Mouse (Mus musculus): ENCODE data around the gene Pnpla2. TPM values are rescaled to one million over a fixed set of nuclear protein-coding genes. Genes with fewer than 3 reads are reported as not detected.
A peak's percentile ranks its signal among the peaks of the same experiment; 100 is the strongest.
"Not testable (repeated sequence)": the region's sequence is repeated elsewhere in the genome, so short reads cannot be mapped to it uniquely, and the experiment has no call there.

The Pnpla2 gene
- total RNA-seq (2017): 15.1 and 15.5 TPM in 2 replicates

- peak; percentile 82 to 89 for ATAC-seq (replicated peaks in 1 of 2; ENCODE audit: insufficient read depth in 1 of 2, low FRiP score in 2 of 2, low TSS enrichment in 1 of 2, low read depth in 1 of 2, poor library complexity in 2 of 2, severe bottlenecking in 2 of 2)
Observed at GRCm38 (mm10) chr7:141454967-141455551, at the start of gene Pnpla2. TSS of gene Pnpla2 (plus strand) at chr7:141455198.

GRCm38 (mm10) chr7:141405466-141405865 lies 49.5 kb upstream of the Pnpla2 start:
- ATAC-seq (replicated peaks in 1 of 2; ENCODE audit: insufficient read depth in 1 of 2, low FRiP score in 2 of 2, low TSS enrichment in 1 of 2, low read depth in 1 of 2, poor library complexity in 2 of 2, severe bottlenecking in 2 of 2): no peak

- ATAC-seq (replicated peaks in 1 of 2; ENCODE audit: insufficient read depth in 1 of 2, low FRiP score in 2 of 2, low TSS enrichment in 1 of 2, low read depth in 1 of 2, poor library complexity in 2 of 2, severe bottlenecking in 2 of 2): not testable (repeated sequence)
Observed at GRCm38 (mm10) chr7:141407670-141408069, 47.3 kb upstream of the Pnpla2 start.

- peak; percentile 83 to 84 for ATAC-seq (replicated peaks in 1 of 2; ENCODE audit: insufficient read depth in 1 of 2, low FRiP score in 2 of 2, low TSS enrichment in 1 of 2, low read depth in 1 of 2, poor library complexity in 2 of 2, severe bottlenecking in 2 of 2)
Observed at GRCm38 (mm10) chr7:141408833-141409232, 46.2 kb upstream of the Pnpla2 start.

- ATAC-seq (replicated peaks in 1 of 2; ENCODE audit: insufficient read depth in 1 of 2, low FRiP score in 2 of 2, low TSS enrichment in 1 of 2, low read depth in 1 of 2, poor library complexity in 2 of 2, severe bottlenecking in 2 of 2): no peak
Observed at GRCm38 (mm10) chr7:141410631-141411030, 44.4 kb upstream of the Pnpla2 start.

- no peak for ATAC-seq (replicated peaks in 1 of 2; ENCODE audit: insufficient read depth in 1 of 2, low FRiP score in 2 of 2, low TSS enrichment in 1 of 2, low read depth in 1 of 2, poor library complexity in 2 of 2, severe bottlenecking in 2 of 2)
Observed at GRCm38 (mm10) chr7:141411667-141412066, 43.3 kb upstream of the Pnpla2 start.

GRCm38 (mm10) chr7:141413331-141413730 lies 41.7 kb upstream of the Pnpla2 start:
- no peak for ATAC-seq (replicated peaks in 1 of 2; ENCODE audit: insufficient read depth in 1 of 2, low FRiP score in 2 of 2, low TSS enrichment in 1 of 2, low read depth in 1 of 2, poor library complexity in 2 of 2, severe bottlenecking in 2 of 2)

- ATAC-seq (replicated peaks in 1 of 2; ENCODE audit: insufficient read depth in 1 of 2, low FRiP score in 2 of 2, low TSS enrichment in 1 of 2, low read depth in 1 of 2, poor library complexity in 2 of 2, severe bottlenecking in 2 of 2): peak; percentile 85 to 88
Observed at GRCm38 (mm10) chr7:141413809-141414584, 41.0 kb upstream of the Pnpla2 start, which contains the start of gene Gatd1. TSS of gene Gatd1 (minus strand) at chr7:141414136.

- no peak for ATAC-seq (replicated peaks in 1 of 2; ENCODE audit: insufficient read depth in 1 of 2, low FRiP score in 2 of 2, low TSS enrichment in 1 of 2, low read depth in 1 of 2, poor library complexity in 2 of 2, severe bottlenecking in 2 of 2)
Observed at GRCm38 (mm10) chr7:141416144-141416841, 38.7 kb upstream of the Pnpla2 start.

- ATAC-seq (replicated peaks in 1 of 2; ENCODE audit: insufficient read depth in 1 of 2, low FRiP score in 2 of 2, low TSS enrichment in 1 of 2, low read depth in 1 of 2, poor library complexity in 2 of 2, severe bottlenecking in 2 of 2): no peak
Observed at GRCm38 (mm10) chr7:141417731-141418681, 37.0 kb upstream of the Pnpla2 start.

GRCm38 (mm10) chr7:141418970-141419369 lies 36.0 kb upstream of the Pnpla2 start:
- ATAC-seq (replicated peaks in 1 of 2; ENCODE audit: insufficient read depth in 1 of 2, low FRiP score in 2 of 2, low TSS enrichment in 1 of 2, low read depth in 1 of 2, poor library complexity in 2 of 2, severe bottlenecking in 2 of 2): peak in 1 of 2 experiments; percentile 57; a peak in 1 of 4 replicates

GRCm38 (mm10) chr7:141420030-141420702 lies 34.8 kb upstream of the Pnpla2 start:
- ATAC-seq (replicated peaks in 1 of 2; ENCODE audit: insufficient read depth in 1 of 2, low FRiP score in 2 of 2, low TSS enrichment in 1 of 2, low read depth in 1 of 2, poor library complexity in 2 of 2, severe bottlenecking in 2 of 2): no peak

GRCm38 (mm10) chr7:141423811-141424210 lies 31.2 kb upstream of the Pnpla2 start:
- ATAC-seq (replicated peaks in 1 of 2; ENCODE audit: insufficient read depth in 1 of 2, low FRiP score in 2 of 2, low TSS enrichment in 1 of 2, low read depth in 1 of 2, poor library complexity in 2 of 2, severe bottlenecking in 2 of 2): no peak

GRCm38 (mm10) chr7:141426948-141427730 lies 27.9 kb upstream of the Pnpla2 start:
- ATAC-seq (replicated peaks in 1 of 2; ENCODE audit: insufficient read depth in 1 of 2, low FRiP score in 2 of 2, low TSS enrichment in 1 of 2, low read depth in 1 of 2, poor library complexity in 2 of 2, severe bottlenecking in 2 of 2): no peak

GRCm38 (mm10) chr7:141428701-141429100 lies 26.3 kb upstream of the Pnpla2 start:
- ATAC-seq (replicated peaks in 1 of 2; ENCODE audit: insufficient read depth in 1 of 2, low FRiP score in 2 of 2, low TSS enrichment in 1 of 2, low read depth in 1 of 2, poor library complexity in 2 of 2, severe bottlenecking in 2 of 2): no peak

- no peak for ATAC-seq (replicated peaks in 1 of 2; ENCODE audit: insufficient read depth in 1 of 2, low FRiP score in 2 of 2, low TSS enrichment in 1 of 2, low read depth in 1 of 2, poor library complexity in 2 of 2, severe bottlenecking in 2 of 2)
Observed at GRCm38 (mm10) chr7:141429310-141429709, 25.7 kb upstream of the Pnpla2 start, which contains the start of gene Cend1. TSS of gene Cend1 (minus strand) at chr7:141429491.

Measured in hematopoietic stem cell, adult 5-6 weeks (primary cell).